Mouse (Mus musculus) left cerebral cortex, postnatal 4 days (tissue): Measurements from ENCODE around the gene Calu. TPM values are rescaled to one million over a fixed set of nuclear protein-coding genes. Genes with fewer than 3 reads are reported as not detected.
"Not testable (repeated sequence)": the region's sequence is repeated elsewhere in the genome, so short reads cannot be mapped to it uniquely, and the experiment has no call there.

ENCODE experiments used
- DNase-seq: peaks from one replicate; pipeline ENCODE4 v3.0.0-alpha.2; 2022
- intact Hi-C: fragments of 180-260 bp; cut with DNase I; formaldehyde crosslinking; loops from one replicate; pipeline ENCODE4 v1.15.1; 2025
- total RNA-seq, 2 experiments: library from RNA; stranded (reverse); gene quantifications; 2 replicates each; pipeline ENCODE4 v1.2.3; 2021

The Calu gene
- total RNA-seq, 2 experiments from 2014 or later: 103 to 107 TPM

GRCm38 (mm10) chr6:29362246-29363128 is 14.6 kb downstream of the Calu start:
- intact Hi-C loops: no loop called here
- peak; percentile 27 for DNase-seq

GRCm38 (mm10) chr6:29363129-29363515 is 15.3 kb downstream of the Calu start:
- DNase-seq: no peak

GRCm38 (mm10) chr6:29365277-29365676 is 17.4 kb downstream of the Calu start:
- intact Hi-C loops: no loop called here
- no peak for DNase-seq

More at GRCm38 (mm10) chr6:29363129-29363515, 15.3 kb downstream of the Calu start:
- intact Hi-C loops: no loop called here

- intact Hi-C loops: no loop called here
- DNase-seq: no peak
These were observed 29.5 kb downstream of the Calu start for GRCm38 (mm10) chr6:29377386-29377785.

- intact Hi-C loops: no loop called here
- no peak for DNase-seq
These were observed 30.8 kb downstream of the Calu start for GRCm38 (mm10) chr6:29378678-29379077.

GRCm38 (mm10) chr6:29379954-29380353 is 32.1 kb downstream of the Calu start:
- intact Hi-C loops: no loop called here
- no peak for DNase-seq

GRCm38 (mm10) chr6:29382442-29382841 is 34.6 kb downstream of the Calu start:
- intact Hi-C loops: no loop called here
- DNase-seq: no peak

GRCm38 (mm10) chr6:29388052-29388518 is 40.2 kb downstream of the Calu start, which contains the start of gene Opn1sw:
Opn1sw (minus strand) TSS chr6:29388468.
- DNase-seq: peak; percentile 24
- intact Hi-C loops: no loop called here

- intact Hi-C loops: no loop called here
These were observed 40.8 kb downstream of the Calu start for GRCm38 (mm10) chr6:29388606-29389080.

GRCm38 (mm10) chr6:29389425-29389824 is 41.6 kb downstream of the Calu start:
- intact Hi-C loops: no loop called here

More at GRCm38 (mm10) chr6:29388606-29389080, 40.8 kb downstream of the Calu start:
- peak; percentile 93 for DNase-seq

GRCm38 (mm10) chr6:29390500-29390899 is 42.6 kb downstream of the Calu start:
- intact Hi-C loops: loop anchor here (10.0 kb wide), 1 partner anchor 134 kb away; the partner anchor contains the start of gene Irf5
- not testable (repeated sequence) for DNase-seq

More at GRCm38 (mm10) chr6:29389425-29389824, 41.6 kb downstream of the Calu start:
- no peak for DNase-seq

GRCm38 (mm10) chr6:29391241-29391640 is 43.4 kb downstream of the Calu start:
- DNase-seq: not testable (repeated sequence)
- intact Hi-C loops: loop anchor here (10.0 kb wide), 1 partner anchor 134 kb away; the partner anchor contains the start of gene Irf5

- intact Hi-C loops: loop anchor here (10.0 kb wide), 1 partner anchor 133 kb away; the partner anchor contains the start of gene Irf5
- no peak for DNase-seq
These were observed 43.9 kb downstream of the Calu start for GRCm38 (mm10) chr6:29391802-29392201.

- intact Hi-C loops: loop anchor here (10.0 kb wide), 1 partner anchor 131 kb away; the partner anchor contains the start of gene Irf5
- no peak for DNase-seq
These were observed 46.4 kb downstream of the Calu start for GRCm38 (mm10) chr6:29394286-29394685.

- intact Hi-C loops: loop anchor here (10.0 kb wide), 1 partner anchor 129 kb away; the partner anchor contains the start of gene Irf5
- DNase-seq: peak; percentile 74
These were observed 48.2 kb downstream of the Calu start, which contains the start of gene Ccdc136 for GRCm38 (mm10) chr6:29395910-29396713. Ccdc136 (plus strand) TSS chr6:29396309.

GRCm38 (mm10) chr6:29396714-29397540 is 49.1 kb downstream of the Calu start:
- DNase-seq: peak; percentile 28
- intact Hi-C loops: loop anchor here (10.0 kb wide), 1 partner anchor 128 kb away; the partner anchor contains the start of gene Irf5

GRCm38 (mm10) chr6:29397575-29397974 is 49.7 kb downstream of the Calu start:
- DNase-seq: peak; percentile 63
- intact Hi-C loops: loop anchor here (10.0 kb wide), 1 partner anchor 127 kb away; the partner anchor contains the start of gene Irf5

GRCm38 (mm10) chr6:29399851-29400250 is 52.0 kb downstream of the Calu start:
- DNase-seq: no peak
- intact Hi-C loops: loop anchor here (10.0 kb wide), 1 partner anchor 125 kb away; the partner anchor contains the start of gene Irf5

- peak; percentile 44 for DNase-seq
- intact Hi-C loops: no loop called here
These were observed 54.9 kb downstream of the Calu start for GRCm38 (mm10) chr6:29402693-29403342.
